Mouse (Mus musculus) splenic B cell, adult 2 months (primary cell): ENCODE measurements around the gene Mtus2.

ENCODE experiments used
- DNase-seq: peaks from one replicate; pipeline ENCODE4 v3.0.0-alpha.2; 2011; ENCODE audit warnings: low read depth, low spot score
- H3K27me3 ChIP-seq: 2 replicates; pipeline ENCODE4 v1.6.1; 2012; ENCODE audit warnings: mild to moderate bottlenecking, low read length, moderate library complexity, mixed read lengths; ENCODE audit not compliant: control insufficient read depth, poor library complexity, insufficient read depth, severe bottlenecking
- H3K36me3 ChIP-seq: 2 replicates; pipeline ENCODE4 v1.6.1; 2012; ENCODE audit warnings: mild to moderate bottlenecking, low read length, moderate library complexity, mixed read lengths; ENCODE audit not compliant: control insufficient read depth, poor library complexity, insufficient read depth, severe bottlenecking

The Mtus2 gene

DNA sequence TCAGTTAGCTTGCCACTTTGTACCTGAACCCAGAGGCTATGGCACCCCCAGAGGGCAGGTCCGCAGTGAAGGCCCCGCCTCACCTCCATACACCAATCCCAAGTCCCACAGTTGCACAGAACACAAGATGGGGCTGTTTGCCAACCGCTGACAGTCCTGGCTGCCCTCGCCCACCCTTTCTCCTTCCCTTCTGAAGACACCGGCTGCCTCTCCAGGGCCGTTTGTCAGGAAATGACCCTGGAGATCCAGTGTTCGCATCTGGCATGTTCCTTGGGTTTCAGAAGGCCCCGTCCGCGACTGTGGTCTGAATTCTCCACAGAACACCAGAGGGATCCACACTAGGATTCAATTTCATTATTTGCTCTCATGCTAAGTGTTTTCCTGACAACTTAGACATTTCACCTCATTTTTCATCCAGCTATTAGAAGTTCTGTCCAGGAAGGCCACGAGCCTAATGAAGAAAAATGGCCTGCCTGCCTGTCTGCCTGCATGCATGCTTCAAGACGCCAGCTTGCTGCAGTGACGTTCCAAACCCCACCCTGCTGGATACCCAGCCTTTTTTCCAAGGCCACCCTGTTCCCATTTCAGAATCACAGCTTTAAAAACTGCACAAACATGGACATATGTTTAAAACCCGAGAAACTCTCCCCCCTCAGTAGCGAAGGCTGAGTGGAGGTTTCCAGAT, 392.3 kb downstream of the Mtus2 start:
- H3K27me3 ChIP-seq: no peaks in the 10 kb centered on the region
- peaks cover 5% of the 10 kb centered on the region; the same call in 1 of the 2 replicates for H3K36me3 ChIP-seq
- no peak for DNase-seq

- peaks cover 5% of the 10 kb centered on the region; the same call in 1 of the 2 replicates for H3K36me3 ChIP-seq
- no peak for DNase-seq
- H3K27me3 ChIP-seq: no peaks in the 10 kb centered on the region
Measured at GRCm38 (mm10) chr5:148353429-148353828, 396.3 kb downstream of the Mtus2 start.

GRCm38 (mm10) chr5:148354536-148354935, 397.4 kb downstream of the Mtus2 start:
- no peaks in the 10 kb centered on the region for H3K27me3 ChIP-seq
- H3K36me3 ChIP-seq: peaks cover 6% of the 10 kb centered on the region; the same call in 1 of the 2 replicates
- no peak for DNase-seq

DNA sequence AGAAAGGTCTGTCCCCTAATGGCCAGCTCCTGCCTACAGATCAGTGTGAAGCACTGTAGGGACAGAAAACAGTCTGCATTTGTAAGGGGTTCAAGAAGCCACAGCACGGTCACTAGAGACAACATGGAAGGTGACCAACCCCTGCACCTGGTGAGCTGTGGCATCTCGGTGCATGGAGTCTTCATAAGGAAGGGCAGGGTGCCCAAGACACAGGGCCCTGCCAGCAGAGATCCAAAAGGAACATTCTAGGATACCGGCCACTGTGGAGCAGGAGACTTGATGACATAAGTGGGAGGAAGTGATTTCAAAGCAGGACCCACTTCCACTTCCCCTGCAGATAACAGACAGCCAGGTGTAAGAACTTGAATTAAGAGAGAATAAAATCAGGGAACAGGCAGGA, 398.7 kb downstream of the Mtus2 start:
- no peak for DNase-seq
- Histone ChIP-seq H3K27me3 (no peaks in the 10 kb centered on the region), H3K36me3 (peaks cover 6% of the 10 kb centered on the region; the same call in 1 of the 2 replicates)

DNA sequence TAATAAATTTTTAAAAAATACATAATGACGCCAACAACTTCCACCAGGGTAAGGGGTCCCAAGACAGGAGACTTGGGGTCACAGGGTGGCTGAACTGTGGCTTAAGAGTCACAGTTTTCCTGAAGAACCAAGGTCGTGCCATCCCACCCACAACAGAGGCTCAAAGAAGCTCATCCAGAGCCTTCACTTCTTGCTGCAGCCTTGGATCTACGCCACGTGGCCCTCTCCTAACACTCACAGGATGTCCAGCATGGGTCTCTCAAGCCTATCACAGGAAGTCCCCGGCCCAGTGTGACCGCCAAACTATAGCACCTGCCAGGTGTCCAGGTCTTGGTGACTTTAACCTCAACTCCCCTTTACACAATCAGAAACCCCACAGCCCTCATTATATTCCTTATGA, 400.0 kb downstream of the Mtus2 start:
- Histone ChIP-seq H3K27me3 (no peaks in the 10 kb centered on the region), H3K36me3 (peaks cover 3% of the 10 kb centered on the region; the same call in 1 of the 2 replicates)
- no peak for DNase-seq

DNA sequence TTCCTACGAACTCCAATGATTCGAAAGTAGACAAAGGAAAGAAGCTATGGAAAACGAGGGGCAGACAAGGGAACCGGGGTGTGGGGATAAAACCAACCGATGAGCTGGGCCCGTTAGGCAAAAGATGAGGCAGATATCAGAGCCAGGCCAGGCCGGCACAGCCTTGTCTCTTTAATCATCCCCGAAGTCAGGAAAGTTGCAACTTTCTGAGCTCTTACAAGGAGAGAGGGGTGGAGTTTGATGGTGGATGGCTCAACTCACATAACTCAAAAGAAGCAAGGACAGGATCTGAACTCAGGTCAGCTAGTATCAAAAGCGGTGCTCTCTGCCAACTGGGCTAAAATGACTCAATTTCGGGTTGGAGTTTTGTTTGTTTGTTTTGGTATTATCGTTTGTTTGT, 402.0 kb downstream of the Mtus2 start:
- DNase-seq: no peak
- Histone ChIP-seq H3K27me3 (no peaks in the 10 kb centered on the region), H3K36me3 (peaks cover 4% of the 10 kb centered on the region; the same call in 1 of the 2 replicates)

GRCm38 (mm10) chr5:148360922-148361758, 404.0 kb downstream of the Mtus2 start:
- Histone ChIP-seq H3K27me3 (no peaks in the 10 kb centered on the region), H3K36me3 (peaks cover 4% of the 10 kb centered on the region; the same call in 1 of the 2 replicates)
- DNase-seq: no peak

DNA sequence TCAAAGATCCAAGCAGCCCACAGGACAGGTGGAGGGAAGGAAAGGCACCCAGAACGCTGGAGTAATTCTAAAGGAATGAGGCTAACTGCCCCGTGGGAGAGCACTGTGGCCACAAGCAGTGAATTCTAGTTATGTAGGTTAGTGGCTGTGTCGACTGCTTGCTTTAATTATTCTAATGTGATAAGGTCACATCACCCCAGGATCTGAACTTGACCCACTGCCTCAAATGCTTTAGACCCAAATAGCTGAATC, 404.6 kb downstream of the Mtus2 start:
- Histone ChIP-seq H3K36me3 (peaks cover 4% of the 10 kb centered on the region; the same call in 1 of the 2 replicates), H3K27me3 (no peaks in the 10 kb centered on the region)
- DNase-seq: no peak

GRCm38 (mm10) chr5:148362296-148362695, 405.2 kb downstream of the Mtus2 start:
- Histone ChIP-seq H3K27me3 (no peaks in the 10 kb centered on the region), H3K36me3 (peaks cover 4% of the 10 kb centered on the region; the same call in 1 of the 2 replicates)
- no peak for DNase-seq

DNA sequence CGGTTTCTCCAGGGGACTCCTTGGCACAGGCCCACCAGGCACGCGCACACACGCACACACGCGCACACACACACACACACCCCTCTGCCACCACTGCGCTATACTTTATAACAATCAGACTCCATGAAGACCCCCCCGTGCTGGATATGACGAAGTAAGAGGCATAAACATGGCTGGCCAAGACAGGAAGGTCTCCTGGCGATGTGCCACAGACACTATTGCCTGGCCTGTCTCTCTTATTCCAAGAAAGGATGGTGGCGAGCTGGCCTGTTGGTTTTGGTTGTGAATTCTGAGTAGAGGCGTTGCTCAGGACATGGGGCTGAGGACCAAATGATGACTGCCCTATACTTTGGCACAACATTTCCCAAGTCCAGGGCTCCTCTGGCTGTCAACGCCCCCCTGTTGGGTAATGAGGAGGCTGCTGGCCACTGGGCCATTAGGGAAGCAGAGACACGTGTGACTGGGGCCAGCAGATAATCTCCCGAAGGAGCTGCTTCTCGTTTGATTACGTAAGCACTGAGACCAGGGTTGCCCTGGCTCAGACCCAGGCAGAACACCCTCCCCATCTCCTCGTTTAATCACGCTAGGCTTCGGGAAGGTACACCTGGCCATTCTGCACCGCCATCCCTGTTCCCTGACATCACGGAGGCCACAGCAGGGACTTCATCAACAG, 406.5 kb downstream of the Mtus2 start:
- Histone ChIP-seq H3K27me3 (no peaks in the 10 kb centered on the region), H3K36me3 (peaks cover 4% of the 10 kb centered on the region; the same call in 1 of the 2 replicates)
- no peak for DNase-seq
